Mouse (Mus musculus) thymus, adult 2 months (tissue): Measurements from ENCODE around the gene Scgb2b11. TPM values are rescaled to one million over a fixed set of nuclear protein-coding genes. Genes with fewer than 3 reads are reported as not detected.
"Not testable (repeated sequence)": the region's sequence is repeated elsewhere in the genome, so short reads cannot be mapped to it uniquely, and the experiment has no call there.

Source experiments
- DNase-seq: peaks from one replicate; pipeline ENCODE4 v3.0.0; 2021
- H3K27ac ChIP-seq: fragments of 200-500 bp; 2 replicates; pipeline ENCODE4 v1.5.1; 2012; ENCODE audit warnings: low read length, control low read depth; ENCODE audit not compliant: control insufficient read depth, insufficient read depth
- H3K27me3 ChIP-seq: fragments of 200-500 bp; 2 replicates; pipeline ENCODE4 v1.6.1; 2012; ENCODE audit warnings: mild to moderate bottlenecking, low read length, moderate library complexity, mixed read lengths; ENCODE audit not compliant: control insufficient read depth, insufficient read depth
- H3K36me3 ChIP-seq: fragments of 200-500 bp; 2 replicates; pipeline ENCODE4 v1.6.1; 2012; ENCODE audit warnings: mild to moderate bottlenecking, low read length, moderate library complexity; ENCODE audit not compliant: control insufficient read depth, insufficient read depth
- H3K4me1 ChIP-seq: fragments of 200-500 bp; replicated peaks from 2 replicates; pipeline ENCODE4 v1.6.1; 2012; ENCODE audit warnings: low read length; ENCODE audit not compliant: control insufficient read depth, insufficient read depth
- H3K4me3 ChIP-seq: fragments of 200-500 bp; 2 replicates; pipeline ENCODE4 v1.5.1; 2012; ENCODE audit warnings: mild to moderate bottlenecking, low read length, control low read depth, moderate library complexity; ENCODE audit not compliant: control insufficient read depth, insufficient read depth
- WGBS: fragments of 180-500 bp; shearing (Covaris S2); methylation state at CpG from one replicate; pipeline ENCODE4 v1.1.7; 2018; 5-methylcytosine and 5-hydroxymethylcytosine counted together
- polyA plus RNA-seq: library from polyadenylated mRNA; depleted of rRNA; stranded (reverse); fragments of >200 nt; gene quantifications from 2 replicates; pipeline ENCODE4 v1.2.3, GENCODE M21; 2012; rRNA removed

Gene Scgb2b11
- not detected in 2 replicates for polyA plus RNA-seq

DNA sequence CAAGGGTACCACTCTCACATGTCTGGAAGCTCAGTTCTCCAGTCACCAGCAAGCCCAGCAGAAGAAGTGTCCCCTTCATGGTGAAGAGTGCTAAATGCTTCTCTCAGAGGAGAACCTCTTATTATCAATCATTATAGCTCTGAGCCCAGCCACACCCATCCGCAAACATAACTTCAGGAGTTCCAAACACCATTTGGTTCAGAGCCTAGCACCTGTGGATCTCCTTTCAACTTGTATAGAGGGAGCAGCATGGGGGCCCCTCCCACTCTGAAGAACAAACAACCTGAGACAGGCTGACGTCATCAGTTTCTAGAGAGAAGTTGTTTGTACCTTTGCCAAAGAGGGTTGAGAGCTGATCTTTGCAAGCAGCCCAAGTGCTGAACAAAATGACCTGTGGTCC lies at the start of gene Scgb2b11:
Scgb2b11 (minus strand) TSS at position 101 of the 400 bp plus-strand sequence.
- not testable (repeated sequence) for H3K4me1 ChIP-seq, H3K36me3 ChIP-seq, H3K27ac ChIP-seq, DNase-seq, H3K4me3 ChIP-seq, H3K27me3 ChIP-seq
- WGBS: 91% methylated on average over 2 of the region's 2 CpGs

DNA sequence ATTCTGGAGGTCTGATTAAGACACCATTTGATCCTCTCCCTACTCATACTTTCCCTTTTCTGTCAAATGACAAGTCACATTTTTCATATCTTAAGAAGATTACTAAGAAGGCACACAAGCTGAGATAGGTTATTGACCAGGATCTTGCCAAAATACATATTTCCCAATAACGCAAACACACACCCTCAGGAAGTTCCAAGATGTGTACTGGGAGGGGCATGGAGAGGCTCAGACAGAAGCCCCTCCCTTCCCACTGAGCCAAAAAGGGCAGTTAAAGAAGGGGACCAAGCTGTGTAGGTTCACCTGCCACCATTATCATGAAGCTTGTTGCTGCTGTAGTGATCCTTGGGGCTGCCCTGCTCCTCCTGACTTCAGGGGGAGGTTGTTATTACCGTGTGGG lies 11.6 kb upstream of the Scgb2b11 start, which contains the start of gene Scgb1b11:
Scgb1b11 (plus strand) TSS at position 301 of the 400 bp plus-strand sequence.
- H3K4me1 ChIP-seq, DNase-seq, H3K4me3 ChIP-seq, H3K27me3 ChIP-seq, H3K27ac ChIP-seq, H3K36me3 ChIP-seq: not testable (repeated sequence)
- WGBS: no CpG with 5 or more reads among the region's 2 CpGs

Other genes starting within 250 kb of the Scgb2b11 start
- gene Scgb1b10, start 110.3 kb downstream of the Scgb2b11 start, polyA plus RNA-seq: not detected in 2 replicates
- not detected in 2 replicates for gene Scgb1b11, start 11.7 kb upstream of the Scgb2b11 start, polyA plus RNA-seq
- not detected in 2 replicates for gene Scgb2b12, start 116.1 kb upstream of the Scgb2b11 start, polyA plus RNA-seq
- gene Scgb1b12, start 123.0 kb upstream of the Scgb2b11 start, polyA plus RNA-seq: not detected in 2 replicates
- not detected in 2 replicates for gene Scgb1b29, start 230.4 kb upstream of the Scgb2b11 start, polyA plus RNA-seq